Mouse (Mus musculus): ENCODE data around the gene Siah3. TPM values are rescaled to one million over a fixed set of nuclear protein-coding genes. Genes with fewer than 3 reads are reported as not detected.

The Siah3 gene
- total RNA-seq, 1 experiment: not detected

DNA sequence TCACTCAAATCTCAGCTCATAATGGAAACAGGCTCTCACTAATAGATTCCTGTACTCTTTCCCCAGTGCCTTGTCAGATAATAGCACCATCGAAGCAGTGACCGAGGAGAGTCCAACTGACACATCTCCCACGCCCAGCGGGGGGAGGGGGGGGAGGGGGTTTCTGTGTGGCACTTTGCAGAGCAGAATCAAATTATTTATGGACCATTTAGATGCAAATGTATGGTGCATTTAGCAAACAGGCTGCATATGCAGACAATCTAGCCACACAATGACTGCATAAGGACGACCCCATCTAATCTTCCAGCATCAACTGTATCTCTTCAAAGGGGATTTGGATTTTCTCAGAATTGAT lies 85.2 kb downstream of the Siah3 start:
- in situ Hi-C loops (cut with MboI; ENCODE audit: low sequenced_read_pairs in 2 of 2, unreplicated experiment in 2 of 2): no loop called here
- DNase-seq (ENCODE audit: low read depth, low spot score): no peak
- H3K27ac ChIP-seq (ENCODE audit: insufficient read depth, low read depth, low read length, poor library complexity, severe bottlenecking): no peak overlapping the region
- H3K4me1 ChIP-seq (ENCODE audit: control insufficient read depth in 2 of 2, insufficient read depth in 2 of 2, low read length in 2 of 2, poor library complexity in 1 of 2): peaks cover 2 to 4% of the 10 kb centered on the region in 2 experiments; a peak in 2 of 4 replicates
- H3K4me3 ChIP-seq (ENCODE audit: insufficient read depth in 1 of 2, low read depth in 1 of 2, low read length in 2 of 2, poor library complexity in 1 of 2, severe bottlenecking in 1 of 2): no peak overlapping the region
- no peak overlapping the region for H3K9ac ChIP-seq (ENCODE audit: insufficient read depth, low read depth, low read length, poor library complexity, severe bottlenecking)
- no peaks in the 10 kb centered on the region for H3K9me3 ChIP-seq (ENCODE audit: control insufficient read depth, insufficient read depth, low read depth, low read length)
- TF ChIP-seq MAFK (IDR thresholded peaks at IDR 0.05; ENCODE audit: insufficient read depth, low read depth, low read length) (no peak), CHD2 (IDR thresholded peaks at IDR 0.05; ENCODE audit: low read depth, low read length) (no peak), HCFC1 (IDR thresholded peaks at IDR 0.05; ENCODE audit: borderline replicate concordance, insufficient read depth, low read length) (no peak), ZC3H11A (IDR thresholded peaks at IDR 0.05; ENCODE audit: borderline replicate concordance, low read depth, low read length) (no peak)
- H3K36me3 ChIP-seq (ENCODE audit: control insufficient read depth, insufficient read depth, low read length, poor library complexity, severe bottlenecking): no peaks in the 10 kb centered on the region

DNA sequence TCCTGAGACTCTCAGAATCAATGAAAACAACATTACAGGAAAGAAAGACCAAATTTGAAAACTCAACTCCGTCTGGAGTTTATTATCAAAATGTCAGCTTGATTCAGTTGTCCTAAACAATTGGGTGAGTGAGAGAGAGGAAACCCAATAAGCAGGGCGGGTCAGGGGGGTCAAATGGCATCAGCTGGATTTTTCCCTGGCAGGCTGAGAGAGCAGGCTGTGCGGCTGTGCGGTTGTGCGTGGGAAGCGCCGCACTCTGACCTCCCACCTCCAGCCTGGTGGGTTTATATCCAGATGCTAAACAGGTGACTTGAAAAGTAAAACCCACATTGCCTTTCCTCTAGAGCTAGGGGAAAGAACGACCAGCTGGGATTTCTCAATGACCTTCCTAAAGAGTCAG lies 85.9 kb downstream of the Siah3 start:
- H3K36me3 ChIP-seq (ENCODE audit: control insufficient read depth, insufficient read depth, low read length, poor library complexity, severe bottlenecking): no peaks in the 10 kb centered on the region
- DNase-seq (ENCODE audit: low read depth, low spot score): no peak
- TF ChIP-seq ZNF384 (IDR thresholded peaks at IDR 0.05; ENCODE audit: low read depth, low read length) (no peak), HCFC1 (IDR thresholded peaks at IDR 0.05; ENCODE audit: borderline replicate concordance, insufficient read depth, low read length) (no peak), CHD2 (IDR thresholded peaks at IDR 0.05; ENCODE audit: low read depth, low read length) (no peak), ZC3H11A (IDR thresholded peaks at IDR 0.05; ENCODE audit: borderline replicate concordance, low read depth, low read length) (no peak), MAFK (IDR thresholded peaks at IDR 0.05; ENCODE audit: insufficient read depth, low read depth, low read length) (no peak)
- H3K9me3 ChIP-seq (ENCODE audit: control insufficient read depth, insufficient read depth, low read depth, low read length): no peaks in the 10 kb centered on the region
- no peak overlapping the region for H3K9ac ChIP-seq (ENCODE audit: insufficient read depth, low read depth, low read length, poor library complexity, severe bottlenecking)
- H3K4me1 ChIP-seq (ENCODE audit: control insufficient read depth in 2 of 2, insufficient read depth in 2 of 2, low read length in 2 of 2, poor library complexity in 1 of 2): peaks cover 2 to 4% of the 10 kb centered on the region in 2 experiments; a peak in 2 of 4 replicates
- no peak overlapping the region for H3K4me3 ChIP-seq (ENCODE audit: insufficient read depth in 1 of 2, low read depth in 1 of 2, low read length in 2 of 2, poor library complexity in 1 of 2, severe bottlenecking in 1 of 2)
- no peak overlapping the region for H3K27ac ChIP-seq (ENCODE audit: insufficient read depth, low read depth, low read length, poor library complexity, severe bottlenecking)
- in situ Hi-C loops (cut with MboI; ENCODE audit: low sequenced_read_pairs in 2 of 2, unreplicated experiment in 2 of 2): no loop called here

DNA sequence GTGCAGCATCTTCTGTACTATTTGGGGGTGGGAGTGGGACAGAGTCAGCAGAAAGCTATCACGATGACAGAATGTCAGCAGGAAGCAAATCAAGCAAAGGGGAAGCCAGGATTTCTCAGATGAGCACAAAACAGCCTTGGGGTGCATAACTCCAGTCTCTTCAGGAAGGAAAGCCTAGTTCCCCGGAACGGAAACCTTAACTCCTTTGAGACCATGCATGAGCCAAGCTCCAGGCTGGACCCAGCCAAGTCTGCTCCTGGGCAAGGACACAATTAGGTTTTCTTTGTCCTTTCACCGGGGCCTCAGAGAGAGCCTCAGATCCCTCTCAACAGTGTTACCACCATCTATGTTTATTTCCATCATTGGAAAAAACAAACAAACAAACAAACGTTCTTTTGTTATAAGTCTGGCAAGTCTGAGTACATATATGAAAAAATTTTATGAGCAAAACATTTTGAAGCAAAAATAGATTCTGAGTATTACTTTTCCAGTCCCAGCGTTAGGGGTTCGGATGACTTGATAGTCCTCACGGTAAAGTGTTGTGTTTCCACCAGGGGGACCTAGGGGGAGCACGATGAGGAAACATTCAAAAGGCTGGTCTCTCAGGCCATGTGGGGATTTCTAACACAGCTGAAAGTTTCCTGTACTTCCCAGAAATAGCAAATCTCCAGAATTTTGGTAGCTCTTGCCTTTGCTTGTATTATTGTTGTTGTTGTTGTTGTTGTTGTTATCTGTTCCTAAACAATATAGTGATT lies 106.0 kb downstream of the Siah3 start:
- Histone ChIP-seq H3K4me1 (ENCODE audit: control insufficient read depth in 2 of 2, insufficient read depth in 2 of 2, low read length in 2 of 2, poor library complexity in 1 of 2) (no peaks in the 10 kb centered on the region), H3K36me3 (ENCODE audit: control insufficient read depth, insufficient read depth, low read length, poor library complexity, severe bottlenecking) (no peaks in the 10 kb centered on the region), H3K9me3 (ENCODE audit: control insufficient read depth, insufficient read depth, low read depth, low read length) (no peaks in the 10 kb centered on the region), H3K4me3 (ENCODE audit: insufficient read depth in 1 of 2, low read depth in 1 of 2, low read length in 2 of 2, poor library complexity in 1 of 2, severe bottlenecking in 1 of 2) (no peak overlapping the region), H3K27ac (ENCODE audit: insufficient read depth, low read depth, low read length, poor library complexity, severe bottlenecking) (no peak overlapping the region), H3K9ac (ENCODE audit: insufficient read depth, low read depth, low read length, poor library complexity, severe bottlenecking) (no peak overlapping the region)
- no peak for DNase-seq (ENCODE audit: low read depth, low spot score)
- in situ Hi-C loops (cut with MboI; ENCODE audit: low sequenced_read_pairs in 2 of 2, unreplicated experiment in 2 of 2): no loop called here
- TF ChIP-seq CHD2 (IDR thresholded peaks at IDR 0.05; ENCODE audit: low read depth, low read length): no peak
- TF ChIP-seq ZC3H11A (IDR thresholded peaks at IDR 0.05; ENCODE audit: borderline replicate concordance, low read depth, low read length): no peak
- TF ChIP-seq MAFK (IDR thresholded peaks at IDR 0.05; ENCODE audit: insufficient read depth, low read depth, low read length): no peak
- no peak for TF ChIP-seq HCFC1 (IDR thresholded peaks at IDR 0.05; ENCODE audit: borderline replicate concordance, insufficient read depth, low read length)

DNA sequence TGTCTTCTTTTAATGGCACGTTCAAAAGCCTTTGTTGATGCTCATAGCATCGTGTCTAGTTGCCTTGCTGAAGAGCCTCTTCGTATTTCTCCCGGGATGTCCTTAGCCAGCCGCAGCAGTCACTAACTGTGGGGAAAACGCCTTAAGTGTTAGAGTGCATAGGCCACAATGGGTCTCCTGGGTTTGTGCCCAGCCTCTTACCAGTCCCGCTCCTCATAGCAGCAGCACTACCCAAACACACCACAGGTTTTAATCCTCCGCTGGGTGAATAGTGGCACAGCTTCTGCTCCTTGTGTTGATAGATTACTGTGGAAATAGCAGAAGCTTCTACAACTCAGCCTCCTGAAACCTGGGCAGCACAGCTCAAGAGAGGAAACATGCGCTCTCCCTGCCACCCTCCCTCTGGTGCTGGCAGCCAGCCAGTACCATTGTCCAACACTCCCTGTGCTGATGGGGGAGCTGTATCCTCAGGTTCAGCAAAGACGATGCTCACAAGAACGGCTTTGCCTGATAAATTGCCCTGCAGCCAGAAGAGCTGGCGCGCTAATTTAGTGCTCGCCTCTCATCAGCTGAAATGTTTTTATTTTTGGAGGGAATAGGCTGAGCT lies 109.9 kb downstream of the Siah3 start:
- Histone ChIP-seq H3K4me1 (ENCODE audit: control insufficient read depth in 2 of 2, insufficient read depth in 2 of 2, low read length in 2 of 2, poor library complexity in 1 of 2) (no peaks in the 10 kb centered on the region), H3K9me3 (ENCODE audit: control insufficient read depth, insufficient read depth, low read depth, low read length) (no peaks in the 10 kb centered on the region), H3K9ac (ENCODE audit: insufficient read depth, low read depth, low read length, poor library complexity, severe bottlenecking) (no peak overlapping the region), H3K4me3 (ENCODE audit: insufficient read depth in 1 of 2, low read depth in 1 of 2, low read length in 2 of 2, poor library complexity in 1 of 2, severe bottlenecking in 1 of 2) (no peak overlapping the region), H3K27ac (ENCODE audit: insufficient read depth, low read depth, low read length, poor library complexity, severe bottlenecking) (no peak overlapping the region), H3K36me3 (ENCODE audit: control insufficient read depth, insufficient read depth, low read length, poor library complexity, severe bottlenecking) (no peaks in the 10 kb centered on the region)
- TF ChIP-seq CHD2 (IDR thresholded peaks at IDR 0.05; ENCODE audit: low read depth, low read length) (no peak), ZNF384 (IDR thresholded peaks at IDR 0.05; ENCODE audit: low read depth, low read length) (no peak), ZC3H11A (IDR thresholded peaks at IDR 0.05; ENCODE audit: borderline replicate concordance, low read depth, low read length) (no peak), HCFC1 (IDR thresholded peaks at IDR 0.05; ENCODE audit: borderline replicate concordance, insufficient read depth, low read length) (no peak), MAFK (IDR thresholded peaks at IDR 0.05; ENCODE audit: insufficient read depth, low read depth, low read length) (no peak)
- no peak for DNase-seq (ENCODE audit: low read depth, low spot score)
- in situ Hi-C loops (cut with MboI; ENCODE audit: low sequenced_read_pairs in 2 of 2, unreplicated experiment in 2 of 2): no loop called here

Measured in ES-E14 (cell line).